In genomic region chr13:9562921-9563320, GRCm38 (mm10) we compare ENCODE assay signal across 9 mouse cellular contexts.
DNase-seq lines count a peak whose midpoint lies in the region; TF ChIP-seq lines count a peak whose summit lies in the region.
"Had no signal": no experiment of that assay in that cellular context is flagged by ENCODE, and none has a peak within 500 bp of the region (broad histone marks: within the 10 kb centered on the region; RNA-seq: fewer than 3 reads in every experiment).

No protein-coding gene starts in this region.

- H3K4me3 ChIP-seq in heart, adult 2 months = no peak overlapping the region
- no peak overlapping the region for H3K4me3 ChIP-seq in lung, adult 2 months (replicated peaks; ENCODE audit: extremely low read depth, low read depth, low read length)
- H3K4me3 ChIP-seq: embryonic facial prominence, embryonic 15.5 days had no signal

- H3K36me3 ChIP-seq in heart, adult 2 months (ENCODE audit: control insufficient read depth, insufficient read depth, low read length) = peaks cover 5% of the 10 kb centered on the region; the same call in 1 of the 2 replicates

- no peak for TF ChIP-seq EP300 in heart, adult 2 months (IDR thresholded peaks at IDR 0.05; ENCODE audit: insufficient read depth, low read depth, low read length)

- H3K27ac ChIP-seq in heart, adult 2 months = no peak overlapping the region
- H3K27ac ChIP-seq: embryonic facial prominence, embryonic 15.5 days had no signal

- TF ChIP-seq POLR2A in heart, adult 2 months (IDR thresholded peaks at IDR 0.05; ENCODE audit: insufficient read depth, low read depth, low read length) = no peak
- no peak for TF ChIP-seq POLR2A in lung, adult 2 months (IDR thresholded peaks at IDR 0.05; ENCODE audit: borderline replicate concordance, extremely low read depth, low read depth, low read length)

- intact Hi-C loops in heart, adult 2 months (cut with DNase I) = no loop called here
- intact Hi-C loops in heart, postnatal 25 days (cut with DNase I) = loop anchor here (10.0 kb wide), 1 partner anchor 378 kb away; no protein-coding TSS in a partner anchor

- H3K27me3 ChIP-seq in heart, adult 2 months (ENCODE audit: control insufficient read depth, insufficient read depth, low read length) = no peaks in the 10 kb centered on the region
- H3K27me3 ChIP-seq: embryonic facial prominence, embryonic 15.5 days had no signal

- peak in 1 of 2 experiments; percentile 23 for DNase-seq in heart, adult 2 months
- DNase-seq in heart, postnatal 25 days (ENCODE audit: low spot score) = no peak
- DNase-seq in urinary bladder, postnatal 25 days (ENCODE audit: low spot score) = peak; percentile 10
- DNase-seq in urinary bladder, adult 2 months (ENCODE audit: low spot score) = no peak
- peak; percentile 61 for DNase-seq in embryo, embryonic 10 days (ENCODE audit: low spot score)
- peak; percentile 47 for DNase-seq in lung, adult 2 months
- peak; percentile 9 to 13 for DNase-seq in thymus, adult 18-20 months
- no peak for DNase-seq in heart, adult 9 months (ENCODE audit: low spot score in 2 of 2)

- no peaks in the 10 kb centered on the region for H3K79me2 ChIP-seq in heart, adult 2 months (replicated peaks; ENCODE audit: control insufficient read depth, insufficient read depth, low read length)

- H3K4me1 ChIP-seq in heart, adult 2 months (ENCODE audit: control insufficient read depth, insufficient read depth, low read length) = no peaks in the 10 kb centered on the region
- H3K4me1 ChIP-seq in lung, adult 2 months (ENCODE audit: control insufficient read depth, insufficient read depth, low read length) = no peaks in the 10 kb centered on the region
- H3K4me1 ChIP-seq: embryonic facial prominence, embryonic 15.5 days had no signal

- no peak overlapping the region for H3K9ac ChIP-seq in heart, adult 2 months (ENCODE audit: low read depth, low read length)
- H3K9ac ChIP-seq: embryonic facial prominence, embryonic 15.5 days had no signal

- 16% methylated on average over 2 of the region's 2 CpGs for WGBS in heart, adult 2 months
- 19% methylated on average over 2 of the region's 2 CpGs for WGBS in lung, adult 2 months

- TF ChIP-seq CTCF in heart, adult 2 months (IDR thresholded peaks at IDR 0.05) = peak; percentile 66
- TF ChIP-seq CTCF in lung, adult 2 months (IDR thresholded peaks at IDR 0.05; ENCODE audit: insufficient read depth, low read length) = peak; percentile 77

Comparison
In these comparisons a context has a peak if more than half of its experiments do, and no peak if none do; other contexts are left out.
1. DNase-seq: peak in urinary bladder, postnatal 25 days (single experiment), embryo, embryonic 10 days (single experiment), lung, adult 2 months (single experiment) and thymus, adult 18-20 months (2 of 2); none in heart, postnatal 25 days (single experiment), urinary bladder, adult 2 months (single experiment) and heart, adult 9 months (0 of 2).